Mouse (Mus musculus) heart, embryonic 15.5 days (tissue): ENCODE results near the gene Nln. TPM values are rescaled to one million over a fixed set of nuclear protein-coding genes. Genes with fewer than 3 reads are reported as not detected.

Experiments
- ATAC-seq: fragments of 200-750 bp; cut with Nextera tagmentation; replicated peaks from 2 replicates; pipeline ENCODE4 v1.8.0; 2017; ENCODE audit warnings: low read depth, moderate TSS enrichment; ENCODE audit not compliant: insufficient number of reproducible peaks, insufficient read depth, low FRiP score
- H3K27ac ChIP-seq: fragments of 300-500 bp; sonication (generic); 2 replicates; pipeline ENCODE4 v1.5.1; 2015; ENCODE audit warnings: mild to moderate bottlenecking, inconsistent platforms
- H3K27me3 ChIP-seq: fragments of 300-500 bp; sonication (generic); 2 replicates; pipeline ENCODE4 v1.6.1; 2015; ENCODE audit warnings: inconsistent platforms
- H3K36me3 ChIP-seq: fragments of 300-500 bp; sonication (generic); 2 replicates; pipeline ENCODE4 v1.6.1; 2015; ENCODE audit warnings: mild to moderate bottlenecking, inconsistent platforms
- H3K4me1 ChIP-seq: fragments of 300-500 bp; sonication (generic); replicated peaks from 2 replicates; pipeline ENCODE4 v1.6.1; 2015; ENCODE audit warnings: inconsistent platforms
- H3K4me2 ChIP-seq: fragments of 300-500 bp; sonication (generic); 2 replicates; pipeline ENCODE4 v1.6.1; 2015; ENCODE audit warnings: inconsistent platforms, mild to moderate bottlenecking, moderate library complexity
- H3K4me3 ChIP-seq: fragments of 300-500 bp; sonication (generic); 2 replicates; pipeline ENCODE4 v1.5.1; 2015; ENCODE audit warnings: mild to moderate bottlenecking, inconsistent platforms
- H3K9ac ChIP-seq: fragments of 300-500 bp; sonication (generic); 2 replicates; pipeline ENCODE4 v1.6.1; 2015; ENCODE audit warnings: mild to moderate bottlenecking, inconsistent platforms
- H3K9me3 ChIP-seq: fragments of 300-500 bp; sonication (generic); replicated peaks from 2 replicates; pipeline ENCODE4 v1.6.1; 2016; ENCODE audit warnings: inconsistent platforms
- WGBS: fragments of 180-500 bp; shearing (Covaris S2); methylation state at CpG from one replicate; pipeline ENCODE4 v1.1.7; 2015; ENCODE audit warnings: mixed read lengths; 5-methylcytosine and 5-hydroxymethylcytosine counted together
- polyA plus RNA-seq: library from polyadenylated mRNA; unstranded; fragments of >200 nt; fragmentation: Nextera tagmentation; extraction: Ambion mirVana; gene quantifications from 2 replicates; pipeline ENCODE4 v1.2.1, GENCODE M21; 2015

The Nln gene
- polyA plus RNA-seq, 1 experiment from 2014 or later: 19.4 TPM

GRCm38 (mm10) chr13:104095955-104096354 is 13.5 kb downstream of the Nln start:
- ATAC-seq: no peak
- no peak overlapping the region for H3K4me3 ChIP-seq
- peaks cover 26% of the 10 kb centered on the region for H3K4me1 ChIP-seq
- no peak overlapping the region for H3K4me2 ChIP-seq
- H3K27me3 ChIP-seq: no peaks in the 10 kb centered on the region
- no peak overlapping the region for H3K9ac ChIP-seq
- no peak overlapping the region for H3K27ac ChIP-seq
- WGBS: 49% methylated on average over 7 of the region's 7 CpGs
- no peaks in the 10 kb centered on the region for H3K9me3 ChIP-seq
- no peaks in the 10 kb centered on the region for H3K36me3 ChIP-seq

DNA sequence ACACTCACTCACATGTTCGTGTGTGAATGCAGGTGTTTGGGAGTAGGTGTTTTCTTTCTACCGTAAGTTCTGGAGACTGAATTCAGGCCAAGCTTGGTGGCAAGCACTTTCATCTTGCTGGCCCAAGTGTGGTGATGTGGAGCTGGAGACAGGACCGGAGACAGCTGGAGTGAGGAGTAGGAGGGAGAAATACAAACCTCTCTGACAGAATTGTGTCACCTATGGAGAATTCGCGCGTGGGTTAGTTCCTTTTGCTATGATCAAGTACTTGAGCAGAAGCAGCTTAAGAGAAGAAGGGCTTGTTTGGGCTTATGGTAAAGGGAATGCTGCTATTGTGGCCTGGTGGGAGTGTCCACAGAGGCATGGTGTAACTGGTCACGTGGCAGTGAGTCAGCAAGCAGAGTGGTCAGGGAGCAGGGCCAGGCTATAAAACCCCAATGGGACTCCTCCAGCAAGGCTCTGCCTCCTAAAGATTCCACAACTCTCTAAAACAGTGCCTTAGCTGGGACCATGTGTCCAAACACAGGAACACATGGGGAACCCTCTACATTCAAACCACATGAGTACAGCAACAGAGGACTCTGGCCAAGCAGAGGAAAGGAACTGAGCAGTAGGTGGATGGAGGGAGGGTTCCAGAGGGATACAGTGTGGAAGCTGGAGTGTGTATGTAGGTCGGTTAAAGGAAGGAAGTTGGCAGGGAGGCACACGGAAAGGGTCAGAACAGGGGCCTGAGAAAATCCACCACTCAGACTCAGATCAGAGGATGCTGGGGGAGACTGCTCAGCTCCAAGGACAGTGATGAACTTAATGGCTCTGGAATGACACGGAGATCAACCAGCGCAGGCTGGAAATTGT is 14.7 kb downstream of the Nln start:
- no peaks in the 10 kb centered on the region for H3K27me3 ChIP-seq
- WGBS: 69% methylated on average over 11 of the region's 11 CpGs
- peaks cover 26% of the 10 kb centered on the region for H3K4me1 ChIP-seq
- H3K36me3 ChIP-seq: no peaks in the 10 kb centered on the region
- ATAC-seq: peak; percentile 60
- no peak overlapping the region for H3K4me3 ChIP-seq
- H3K4me2 ChIP-seq: no peak overlapping the region
- no peak overlapping the region for H3K9ac ChIP-seq
- no peaks in the 10 kb centered on the region for H3K9me3 ChIP-seq
- no peak overlapping the region for H3K27ac ChIP-seq

DNA sequence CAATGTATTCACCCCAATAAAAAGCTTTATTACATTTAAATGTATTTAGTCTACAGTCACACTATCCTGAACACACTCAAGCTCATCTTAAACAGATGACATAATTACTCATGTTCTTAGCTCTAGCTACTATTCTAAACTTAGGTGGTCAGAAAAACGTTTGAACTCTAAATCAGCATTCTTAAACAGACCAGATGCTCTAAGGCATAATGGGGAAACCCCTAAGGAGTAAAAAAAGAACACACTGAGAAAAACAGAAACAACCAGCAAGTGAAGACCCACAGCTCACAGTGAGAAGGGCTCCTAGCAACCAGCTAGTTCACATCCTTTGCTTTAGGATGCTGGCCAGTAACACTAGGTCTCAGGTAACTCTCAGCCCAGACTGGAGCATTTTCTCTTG is 17.7 kb downstream of the Nln start:
- Histone ChIP-seq H3K4me2 (no peak overlapping the region), H3K27ac (no peak overlapping the region), H3K4me1 (peaks cover 18% of the 10 kb centered on the region), H3K36me3 (no peaks in the 10 kb centered on the region), H3K4me3 (no peak overlapping the region), H3K27me3 (no peaks in the 10 kb centered on the region), H3K9me3 (no peaks in the 10 kb centered on the region), H3K9ac (no peak overlapping the region)
- ATAC-seq: no peak
- 8% methylated on average over 1 of the region's 1 CpGs for WGBS

DNA sequence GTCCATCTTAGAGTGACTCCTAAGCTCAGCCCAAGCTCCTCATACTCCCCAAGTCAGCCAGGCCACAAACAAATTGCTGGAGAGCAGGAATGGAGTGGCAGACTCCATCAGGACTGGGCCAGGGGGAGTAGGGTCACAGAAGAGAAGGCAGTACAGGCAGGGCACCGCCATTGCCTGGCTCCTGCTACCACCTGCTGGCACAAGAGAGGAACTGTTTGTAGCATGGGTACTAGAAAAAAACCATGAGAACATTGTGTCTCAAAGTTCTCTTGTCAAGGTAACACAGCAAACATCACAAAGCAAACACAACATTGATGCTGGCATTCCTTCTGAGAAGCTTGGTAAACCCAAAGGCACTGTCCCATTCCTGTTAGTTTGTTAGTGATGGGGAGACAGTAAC is 20.0 kb downstream of the Nln start:
- H3K4me1 ChIP-seq: no peaks in the 10 kb centered on the region
- no peaks in the 10 kb centered on the region for H3K27me3 ChIP-seq
- H3K9ac ChIP-seq: no peak overlapping the region
- no peak overlapping the region for H3K27ac ChIP-seq
- H3K9me3 ChIP-seq: no peaks in the 10 kb centered on the region
- H3K36me3 ChIP-seq: no peaks in the 10 kb centered on the region
- H3K4me3 ChIP-seq: no peak overlapping the region
- ATAC-seq: no peak
- no peak overlapping the region for H3K4me2 ChIP-seq
- WGBS: 28% methylated on average over 1 of the region's 1 CpGs

GRCm38 (mm10) chr13:104084600-104084999 is 24.8 kb downstream of the Nln start:
- Histone ChIP-seq H3K4me1 (no peaks in the 10 kb centered on the region), H3K4me2 (no peak overlapping the region), H3K9me3 (no peaks in the 10 kb centered on the region), H3K9ac (no peak overlapping the region), H3K4me3 (no peak overlapping the region), H3K27ac (no peak overlapping the region), H3K27me3 (no peaks in the 10 kb centered on the region), H3K36me3 (no peaks in the 10 kb centered on the region)
- 46% methylated on average over 2 of the region's 2 CpGs for WGBS
- ATAC-seq: no peak

- WGBS: 81% methylated on average over 7 of the region's 7 CpGs
- H3K9me3 ChIP-seq: no peaks in the 10 kb centered on the region
- H3K36me3 ChIP-seq: no peaks in the 10 kb centered on the region
- H3K27ac ChIP-seq: no peak overlapping the region
- H3K4me2 ChIP-seq: no peak overlapping the region
- H3K4me3 ChIP-seq: no peak overlapping the region
- H3K27me3 ChIP-seq: no peaks in the 10 kb centered on the region
- H3K9ac ChIP-seq: no peak overlapping the region
- no peak for ATAC-seq
- no peaks in the 10 kb centered on the region for H3K4me1 ChIP-seq
Observed at GRCm38 (mm10) chr13:104082504-104082903, 26.9 kb downstream of the Nln start.

GRCm38 (mm10) chr13:104076993-104077392 is 32.4 kb downstream of the Nln start:
- H3K27me3 ChIP-seq: no peaks in the 10 kb centered on the region
- WGBS: 73% methylated on average over 6 of the region's 6 CpGs
- ATAC-seq: no peak

GRCm38 (mm10) chr13:104074731-104075130 is 34.7 kb downstream of the Nln start:
- Histone ChIP-seq H3K27ac (peak overlapping the region; percentile 56), H3K9me3 (no peaks in the 10 kb centered on the region)

More at GRCm38 (mm10) chr13:104076993-104077392, 32.4 kb downstream of the Nln start:
- no peak overlapping the region for H3K4me2 ChIP-seq
- no peak overlapping the region for H3K27ac ChIP-seq
- no peaks in the 10 kb centered on the region for H3K9me3 ChIP-seq
- peaks cover 5% of the 10 kb centered on the region; the same call in 1 of the 2 replicates for H3K4me1 ChIP-seq
- H3K36me3 ChIP-seq: no peaks in the 10 kb centered on the region
- H3K9ac ChIP-seq: no peak overlapping the region
- H3K4me3 ChIP-seq: no peak overlapping the region

GRCm38 (mm10) chr13:104074230-104074629 is 35.2 kb downstream of the Nln start:
- H3K27ac ChIP-seq: peak overlapping the region; percentile 56; the same call in 1 of the 2 replicates
- ATAC-seq: no peak
- H3K36me3 ChIP-seq: peaks cover 1% of the 10 kb centered on the region; the same call in 1 of the 2 replicates
- WGBS: 86% methylated on average over 8 of the region's 8 CpGs
- peaks cover 13% of the 10 kb centered on the region for H3K4me1 ChIP-seq
- no peak overlapping the region for H3K4me2 ChIP-seq
- no peak overlapping the region for H3K4me3 ChIP-seq
- no peaks in the 10 kb centered on the region for H3K9me3 ChIP-seq
- H3K27me3 ChIP-seq: no peaks in the 10 kb centered on the region
- no peak overlapping the region for H3K9ac ChIP-seq

More at GRCm38 (mm10) chr13:104074731-104075130, 34.7 kb downstream of the Nln start:
- peak; percentile 84 for ATAC-seq
- WGBS: 55% methylated on average over 10 of the region's 10 CpGs
- H3K4me1 ChIP-seq: peaks cover 8% of the 10 kb centered on the region
- H3K36me3 ChIP-seq: no peaks in the 10 kb centered on the region
- H3K27me3 ChIP-seq: no peaks in the 10 kb centered on the region
- no peak overlapping the region for H3K4me2 ChIP-seq
- no peak overlapping the region for H3K4me3 ChIP-seq
- H3K9ac ChIP-seq: no peak overlapping the region

DNA sequence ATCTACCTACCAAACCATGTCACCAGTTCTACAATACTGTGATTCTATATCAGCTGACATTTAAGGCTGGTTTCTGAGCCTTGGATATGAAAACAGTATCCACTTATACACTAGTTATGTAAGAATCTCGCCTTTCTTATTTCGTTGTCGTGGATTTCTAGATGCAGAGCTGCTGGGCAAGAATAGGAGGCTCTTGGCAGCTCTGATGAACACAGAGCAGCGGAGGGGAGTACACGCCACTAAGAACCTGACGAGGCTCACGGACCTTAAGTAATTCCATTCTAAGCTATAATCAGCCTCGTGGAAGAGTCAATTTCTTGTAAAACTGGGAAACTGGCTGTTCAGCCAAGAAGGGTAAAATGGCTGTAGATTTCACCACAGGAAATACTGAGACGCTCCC is 37.1 kb downstream of the Nln start:
- Histone ChIP-seq H3K9me3 (no peaks in the 10 kb centered on the region), H3K36me3 (peaks cover 10% of the 10 kb centered on the region; the same call in 1 of the 2 replicates), H3K9ac (no peak overlapping the region), H3K27me3 (no peaks in the 10 kb centered on the region), H3K27ac (no peak overlapping the region), H3K4me3 (no peak overlapping the region), H3K4me1 (peaks cover 15% of the 10 kb centered on the region), H3K4me2 (no peak overlapping the region)
- ATAC-seq: no peak
- 93% methylated on average over 9 of the region's 9 CpGs for WGBS

- 0 out of 2 replicates have a peak overlapping the region, but pooled peaks have one; percentile 2 for H3K27ac ChIP-seq
- WGBS: 60% methylated on average over 3 of the region's 3 CpGs
- H3K9ac ChIP-seq: no peak overlapping the region
- H3K36me3 ChIP-seq: peaks cover 10% of the 10 kb centered on the region; the same call in 1 of the 2 replicates
- H3K27me3 ChIP-seq: no peaks in the 10 kb centered on the region
- H3K4me2 ChIP-seq: no peak overlapping the region
- H3K4me1 ChIP-seq: peaks cover 15% of the 10 kb centered on the region
- no peak for ATAC-seq
- no peaks in the 10 kb centered on the region for H3K9me3 ChIP-seq
- H3K4me3 ChIP-seq: no peak overlapping the region
Observed at GRCm38 (mm10) chr13:104070703-104071102, 38.7 kb downstream of the Nln start.

DNA sequence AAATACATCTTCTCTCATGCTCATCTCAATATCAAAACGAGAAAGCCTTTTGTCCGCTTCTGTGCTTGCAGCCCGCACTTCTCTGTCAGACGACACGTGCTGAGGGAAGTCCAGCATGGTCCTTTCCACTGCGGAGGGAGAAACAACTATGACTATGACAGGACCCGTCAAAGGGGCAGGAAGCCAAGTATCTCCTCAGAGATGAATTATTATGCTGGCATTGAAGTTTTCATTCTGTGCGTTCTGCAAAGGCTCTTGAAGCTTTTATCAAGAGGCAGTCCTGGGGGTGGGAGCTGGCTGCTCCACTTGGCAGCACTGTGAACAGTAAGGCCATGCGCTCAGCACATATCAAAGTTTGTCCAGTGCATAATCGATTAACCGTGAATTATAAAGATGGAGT is 40.2 kb downstream of the Nln start:
- H3K4me1 ChIP-seq: peaks cover 10% of the 10 kb centered on the region
- no peak overlapping the region for H3K4me2 ChIP-seq
- WGBS: 66% methylated on average over 11 of the region's 11 CpGs
- H3K36me3 ChIP-seq: peaks cover 10% of the 10 kb centered on the region; the same call in 1 of the 2 replicates
- no peak overlapping the region for H3K27ac ChIP-seq
- no peak overlapping the region for H3K4me3 ChIP-seq
- H3K27me3 ChIP-seq: no peaks in the 10 kb centered on the region
- ATAC-seq: no peak
- H3K9me3 ChIP-seq: no peaks in the 10 kb centered on the region
- H3K9ac ChIP-seq: no peak overlapping the region
